Mouse (Mus musculus) mature B cell (primary cell): Measurements from ENCODE around the gene Ccnb2.

Source experiments
- in situ Hi-C: fragments of 300-500 bp; cut with MboI; formaldehyde crosslinking; loops from 2 replicates; pipeline ENCODE4 v1.14.3; 2019

Gene Ccnb2

DNA sequence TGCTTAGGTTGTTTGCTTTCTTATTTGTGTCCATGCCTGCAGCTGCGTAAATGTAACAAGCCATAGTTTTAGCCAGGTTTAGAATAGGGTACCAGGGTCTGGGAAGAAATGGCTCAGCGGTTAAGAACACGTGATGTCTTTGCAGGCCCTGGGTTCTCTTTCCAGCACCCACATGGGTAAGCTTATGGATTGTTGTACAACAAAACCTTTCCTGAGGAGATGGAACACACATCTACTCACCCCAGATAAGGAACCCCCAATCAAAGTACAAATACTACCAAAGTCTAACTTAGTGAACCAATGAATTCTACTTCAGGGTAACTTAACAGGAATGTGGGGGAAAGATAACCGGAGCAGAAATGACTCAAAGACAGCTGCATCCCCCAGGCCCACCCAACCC is 36.9 kb downstream of the Ccnb2 start:
- in situ Hi-C loops = no loop called here

DNA sequence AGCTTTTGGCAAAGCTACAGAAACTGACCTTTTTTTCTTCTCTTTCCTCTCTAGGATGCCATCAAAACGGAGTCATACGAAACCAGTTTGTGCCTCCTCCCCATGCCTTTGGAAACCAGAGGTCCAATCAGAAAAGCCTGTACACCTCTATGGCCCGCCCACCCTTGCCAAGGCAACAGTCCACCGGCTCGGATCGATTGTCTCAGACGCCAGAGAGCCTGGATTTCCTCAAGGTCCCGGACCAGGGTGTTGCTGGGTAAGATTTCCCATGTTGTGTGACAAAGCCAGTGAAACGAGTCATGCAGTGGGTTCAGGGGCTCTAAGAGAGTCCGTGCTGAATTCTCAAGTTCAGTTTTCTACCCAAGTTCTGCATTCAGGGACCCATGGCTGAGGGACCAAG is 37.6 kb downstream of the Ccnb2 start:
- in situ Hi-C loops = no loop called here

DNA sequence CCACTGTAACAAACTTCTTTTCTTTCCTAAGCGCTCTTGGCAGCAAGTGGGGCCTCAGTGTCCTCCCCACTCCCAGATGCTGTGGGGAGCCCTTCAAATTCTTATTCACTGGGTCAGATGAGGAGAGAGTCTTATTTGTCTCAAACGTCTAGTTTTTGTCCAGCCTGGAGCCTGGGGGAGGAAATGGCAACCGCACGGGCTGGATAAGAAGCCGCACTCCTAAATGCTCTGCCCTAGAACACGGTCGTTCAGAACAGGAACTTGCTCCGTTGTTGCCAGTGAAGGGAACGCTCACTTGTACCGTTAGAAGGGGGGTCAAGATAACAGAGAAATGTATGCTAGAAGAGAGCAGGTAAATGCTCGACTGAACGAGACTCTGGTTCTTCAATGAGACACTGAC is 39.3 kb downstream of the Ccnb2 start:
- in situ Hi-C loops = no loop called here

DNA sequence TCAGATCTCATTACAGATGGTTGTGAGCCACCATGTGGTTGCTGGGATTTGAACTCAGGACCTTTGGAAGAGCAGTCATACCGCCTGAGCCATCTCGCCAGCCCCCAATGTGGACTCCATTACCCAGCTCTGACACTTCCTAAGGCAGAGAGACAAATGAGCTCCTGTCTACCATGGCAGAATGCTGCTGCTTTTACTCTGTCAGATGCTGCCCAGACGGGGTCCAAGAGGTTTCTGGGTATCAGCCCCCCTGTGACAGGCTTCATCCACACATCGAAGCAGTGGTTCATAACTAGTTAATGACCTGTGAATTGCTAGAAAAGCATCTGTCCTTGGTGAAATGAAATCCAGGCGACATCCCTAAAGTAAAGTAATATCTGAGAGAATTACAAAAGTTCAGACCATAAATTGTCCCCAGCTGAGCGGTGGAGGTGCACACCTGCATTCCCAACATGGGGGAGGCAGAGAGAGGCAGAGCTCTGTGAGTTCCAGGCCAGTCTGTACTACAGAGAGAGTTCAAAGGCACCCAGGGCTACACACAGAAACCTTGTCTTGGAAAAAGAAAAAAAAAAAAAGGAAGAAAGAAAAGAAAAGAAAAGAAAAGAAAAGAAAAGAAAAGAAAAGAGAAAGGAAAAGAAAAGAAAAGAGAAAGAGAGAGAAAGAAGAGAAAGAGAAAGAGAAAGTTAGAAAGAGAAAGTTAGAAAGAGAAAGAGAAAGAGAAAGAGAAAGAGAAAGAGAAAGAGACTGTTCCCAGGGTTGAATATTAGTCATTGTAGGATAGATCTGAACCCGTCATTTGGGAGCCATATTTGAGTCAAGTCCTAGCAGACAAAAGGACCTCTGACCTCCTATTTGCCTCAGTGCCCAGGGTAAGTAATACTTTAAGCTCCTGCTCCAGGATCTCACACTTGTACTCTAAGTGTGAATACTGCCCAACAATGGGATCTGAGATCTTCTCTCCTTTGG is 41.6 kb downstream of the Ccnb2 start:
- in situ Hi-C loops = no loop called here

DNA sequence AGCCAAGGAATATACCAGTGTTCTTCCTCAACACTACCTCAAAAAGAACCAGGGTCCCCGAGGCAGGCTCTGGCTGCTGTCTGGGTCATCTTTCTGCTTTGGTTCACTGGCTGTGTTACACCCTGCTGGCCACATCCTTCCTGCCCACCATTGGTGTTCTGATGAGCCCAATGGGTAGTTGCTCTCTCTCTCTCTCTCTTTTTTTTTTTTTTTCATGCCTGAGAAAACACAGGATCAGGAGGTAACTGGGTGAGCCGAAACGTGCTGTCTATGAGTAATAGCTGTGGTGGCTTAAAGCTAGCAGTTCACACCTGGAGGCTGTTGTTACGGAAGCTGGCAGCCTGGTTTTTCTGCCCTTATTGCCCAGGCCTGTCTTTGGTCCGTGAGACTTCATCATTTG is 49.7 kb downstream of the Ccnb2 start:
- in situ Hi-C loops = no loop called here

DNA sequence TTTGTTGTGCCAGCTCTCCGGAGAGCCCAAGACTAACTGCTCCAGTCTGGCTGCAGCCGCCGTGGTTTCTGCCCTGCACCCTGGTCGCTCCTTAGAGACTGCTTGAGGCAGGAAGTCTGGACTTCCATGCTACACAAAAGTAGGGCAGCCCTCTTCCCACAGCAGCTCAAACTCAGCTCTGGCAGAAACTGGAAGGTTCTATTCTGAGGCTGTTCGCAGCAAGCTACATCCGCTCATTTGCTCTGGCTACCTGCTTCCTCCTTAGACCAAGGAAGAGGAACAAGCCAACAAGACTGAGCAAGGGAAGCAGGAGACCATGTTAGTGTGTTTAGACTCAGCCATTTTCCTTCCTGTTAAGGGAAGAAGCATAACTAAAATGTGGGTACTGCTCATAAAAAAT is 54.4 kb downstream of the Ccnb2 start:
- in situ Hi-C loops = no loop called here

DNA sequence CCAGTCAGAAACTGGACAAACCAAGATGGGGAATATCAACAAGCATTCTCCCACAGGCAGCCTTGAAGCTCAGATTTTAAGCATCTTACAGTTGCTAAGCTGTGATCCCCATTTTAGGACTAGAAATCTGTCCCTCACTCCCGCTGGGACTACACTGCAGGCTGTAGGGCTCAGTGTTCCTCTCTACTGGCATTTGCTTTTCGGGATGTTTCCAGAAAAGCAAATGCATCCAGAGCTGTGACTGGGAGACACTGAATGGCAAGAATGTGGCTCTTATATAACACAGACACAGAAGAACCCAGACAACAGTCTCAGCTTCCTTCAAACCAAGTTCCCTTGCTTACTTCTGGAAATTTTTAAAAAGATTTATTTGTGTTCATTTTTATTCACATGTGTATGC is 55.4 kb downstream of the Ccnb2 start:
- in situ Hi-C loops = no loop called here

DNA sequence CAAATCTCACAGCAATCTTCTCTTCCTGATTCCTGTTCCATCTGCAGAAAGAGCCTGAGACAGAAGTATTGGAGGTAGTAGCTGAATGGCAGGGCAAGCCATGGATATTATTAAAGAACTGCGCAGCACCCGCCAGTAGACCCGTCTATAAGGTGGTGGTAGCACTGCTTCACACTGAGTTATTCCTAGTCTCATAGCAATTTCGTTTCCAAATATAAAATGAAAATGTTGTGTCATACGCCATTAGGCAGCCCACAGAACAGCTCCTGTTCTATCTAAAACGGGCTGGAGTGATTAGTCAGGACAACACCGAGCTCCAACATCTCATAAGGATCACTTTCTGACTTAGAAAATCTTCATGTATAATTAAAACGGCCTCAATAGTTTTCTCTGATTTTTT is 56.6 kb downstream of the Ccnb2 start:
- in situ Hi-C loops = no loop called here

DNA sequence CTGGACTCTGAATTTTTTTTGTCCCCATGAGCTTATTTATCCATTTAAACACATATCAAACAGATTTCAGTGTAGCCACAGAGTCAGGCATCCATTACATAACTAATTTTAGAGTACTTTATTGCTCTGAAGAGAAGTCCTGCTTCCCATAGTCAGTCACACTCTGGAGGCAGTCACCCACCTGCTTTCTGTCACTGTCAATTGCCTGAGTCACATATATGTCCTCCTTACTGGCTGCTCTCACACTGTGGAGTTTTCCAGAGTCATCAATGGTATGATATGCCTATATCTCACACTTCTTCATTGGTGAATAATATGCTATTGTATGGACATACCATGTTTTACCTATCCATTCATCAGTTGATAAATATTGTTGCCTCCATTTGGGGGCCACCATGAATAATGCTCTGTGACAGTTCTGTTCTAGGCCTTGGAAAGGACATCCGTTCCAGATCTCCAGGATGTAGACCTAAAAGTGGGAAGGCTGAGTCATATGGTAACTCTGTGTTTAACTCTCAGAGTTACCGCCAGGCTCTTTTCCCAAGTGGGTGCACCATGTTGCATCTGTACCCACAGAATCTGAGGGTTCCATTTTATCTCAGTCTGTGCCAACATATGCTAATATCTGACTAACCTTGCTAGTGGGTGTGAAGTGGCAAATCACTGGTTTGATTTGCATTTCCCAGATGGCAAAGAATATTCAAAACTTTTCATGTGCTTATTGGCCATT is 61.8 kb downstream of the Ccnb2 start:
- in situ Hi-C loops = no loop called here
